Mouse (Mus musculus): ENCODE data around the gene Hist1h1e.

DNA sequence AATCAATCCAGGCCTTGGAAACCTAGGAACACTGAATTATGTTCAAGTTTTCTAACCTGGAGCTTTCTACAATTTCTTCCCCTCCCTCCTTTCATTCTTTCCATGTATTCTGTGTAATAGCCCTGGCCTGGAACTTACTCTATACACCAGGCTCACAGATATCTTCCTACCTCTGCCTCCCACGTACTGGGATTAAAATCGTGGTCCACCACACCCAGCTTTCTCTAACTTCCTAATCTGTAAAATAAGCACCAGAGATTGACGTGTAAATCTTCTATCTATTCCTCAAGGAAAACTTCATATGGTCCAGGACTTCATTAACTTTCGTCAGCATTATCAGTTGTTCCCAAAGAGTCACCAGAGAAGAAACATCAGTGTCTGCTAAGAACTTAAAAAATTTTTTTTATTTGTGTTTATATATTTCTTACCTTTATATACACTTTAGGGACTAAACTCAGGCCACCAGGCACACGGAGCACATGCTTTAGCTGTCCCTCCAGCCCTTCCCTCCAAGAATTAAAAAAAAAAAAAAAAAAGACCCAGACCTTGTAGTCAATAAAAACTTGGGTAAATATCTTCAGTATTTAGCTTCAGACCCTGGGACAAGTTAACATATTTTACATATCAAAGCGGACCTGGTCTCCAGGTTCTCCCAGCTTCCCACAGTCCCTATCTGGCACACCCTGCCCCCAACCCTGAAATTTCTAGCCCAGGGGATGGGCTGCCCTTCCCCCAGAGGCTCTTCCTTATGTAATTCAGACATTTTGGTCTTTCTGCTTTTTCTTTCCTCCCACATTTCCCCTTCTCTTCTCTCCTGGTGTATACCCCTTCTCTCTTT, 39.9 kb downstream of the Hist1h1e start:
- TF ChIP-seq POLR2A (IDR thresholded peaks at IDR 0.05; ENCODE audit: low read depth, low read length): no peak
- no peak for TF ChIP-seq CTCF (IDR thresholded peaks at IDR 0.05; ENCODE audit: extremely low read depth, insufficient read depth, insufficient read length, insufficient replicate concordance)
